Mouse (Mus musculus) inflammation-experienced regulatory T-cells, adult 6 months (primary cell): ENCODE data around the gene Smok2a. TPM values are rescaled to one million over a fixed set of nuclear protein-coding genes. Genes with fewer than 3 reads are reported as not detected.
"Not testable (repeated sequence)": the region's sequence is repeated elsewhere in the genome, so short reads cannot be mapped to it uniquely, and the experiment has no call there.

ENCODE experiments used
- ATAC-seq: one replicate; pipeline ENCODE4 v1.8.0; 2017
- polyA plus RNA-seq, 3 experiments: library from polyadenylated mRNA; unstranded; fragments of 100-300 nt; shearing (Covaris generic); gene quantifications; one replicate each; pipeline ENCODE4 v1.2.1; 2017

The Smok2a gene
- polyA plus RNA-seq, 3 experiments from 2014 or later = not detected

GRCm38 (mm10) chr17:13215595-13215994 is 5.4 kb upstream of the Smok2a start:
- ATAC-seq = no peak

GRCm38 (mm10) chr17:13221921-13222320 is 933 bp downstream of the Smok2a start:
- not testable (repeated sequence) for ATAC-seq

GRCm38 (mm10) chr17:13229957-13230356 is 9.0 kb downstream of the Smok2a start, which contains the start of gene Smok2b:
TSS of gene Smok2b (plus strand) at chr17:13230257.
- not testable (repeated sequence) for ATAC-seq

GRCm38 (mm10) chr17:13239461-13239860 is 18.5 kb downstream of the Smok2a start:
- not testable (repeated sequence) for ATAC-seq

GRCm38 (mm10) chr17:13240807-13241727 is 20.1 kb downstream of the Smok2a start:
- ATAC-seq = peak; percentile 35

- peak; percentile 48 for ATAC-seq
These were observed 33.8 kb downstream of the Smok2a start for GRCm38 (mm10) chr17:13254786-13255185.

Other genes starting within 250 kb of the Smok2a start
- 100 to 1,000 TPM; 115 to 197 (median 137) TPM for gene Wtap, start 227.0 kb upstream of the Smok2a start, polyA plus RNA-seq
- gene Sod2, start 214.3 kb upstream of the Smok2a start, polyA plus RNA-seq = 10 to 100 TPM; 58.1 to 60.8 (median 59.0) TPM
- not detected for gene Gpr31b, start 168.9 kb upstream of the Smok2a start, polyA plus RNA-seq
- gene Tcp10b, start 160.1 kb upstream of the Smok2a start, polyA plus RNA-seq = not detected
- not detected for gene Unc93a, start 89.4 kb upstream of the Smok2a start, polyA plus RNA-seq
- not detected for gene Smok2b, start 9.1 kb downstream of the Smok2a start, polyA plus RNA-seq
- not detected for gene Tcp10c, start 133.4 kb downstream of the Smok2a start, polyA plus RNA-seq